Mouse (Mus musculus): Measurements from ENCODE around the gene Rasl11b.

- TF ChIP-seq CTCF (conservative IDR thresholded peaks at IDR 0.05; ENCODE audit: low read length) = no peak
- TF ChIP-seq POU5F1 (IDR thresholded peaks at IDR 0.05; ENCODE audit: borderline replicate concordance, low read length) = no peak
- TF ChIP-seq NANOG (IDR thresholded peaks at IDR 0.05; ENCODE audit: borderline replicate concordance, low read length) = no peak
Observed at GRCm38 (mm10) chr5:74184607-74185006, 10.5 kb upstream of the Rasl11b start.

All from E14TG2a.4 (cell line).